Mouse (Mus musculus) CD4-positive helper T cell, adult 2 months (primary cell): ENCODE measurements around the gene Prkch.

Experiments used
- DNase-seq: peaks from one replicate; pipeline ENCODE4 v3.0.0-alpha.2; 2012; ENCODE audit warnings: low read depth, missing footprints, low spot score

Prkch gene

DNA sequence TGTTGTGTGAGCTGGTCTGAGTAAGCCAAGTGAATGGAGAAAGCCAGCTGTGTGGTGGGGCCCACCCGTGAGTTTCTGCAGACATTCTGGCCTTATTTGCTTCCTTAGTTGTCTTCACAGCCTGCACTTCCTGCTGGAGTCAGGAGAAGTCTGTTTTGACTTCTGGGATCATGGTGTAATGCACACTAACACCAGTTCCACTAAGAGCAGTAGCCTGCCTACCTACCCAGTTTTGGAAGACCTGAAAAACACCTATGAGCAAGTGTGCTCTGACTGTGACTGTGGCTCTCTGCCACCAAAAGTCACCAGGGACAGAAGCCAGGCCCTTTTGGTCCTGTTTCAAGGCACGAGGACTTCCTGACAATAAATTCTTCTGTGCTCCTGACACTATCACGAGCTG lies 216.3 kb downstream of the Prkch start:
- DNase-seq: no peak

DNA sequence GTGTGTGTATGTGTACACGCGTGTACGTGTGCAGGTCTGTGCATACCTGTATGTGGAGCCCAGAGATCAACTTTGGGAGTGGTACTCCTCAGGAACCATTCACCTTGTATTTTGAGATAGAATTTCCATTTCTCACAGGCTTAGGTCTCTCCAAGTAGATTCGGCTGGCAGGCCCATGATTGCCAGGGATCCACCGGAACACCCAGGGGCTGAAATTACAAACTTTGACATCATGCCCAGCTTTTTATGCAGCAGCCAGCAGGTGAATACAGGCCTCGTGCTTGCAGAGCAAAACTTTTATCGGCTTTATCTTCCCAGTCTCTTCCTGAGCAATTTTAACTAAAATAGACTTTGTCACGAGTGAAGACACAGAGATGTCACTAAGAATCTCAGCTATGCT lies 217.2 kb downstream of the Prkch start:
- DNase-seq: no peak

- DNase-seq: no peak
Measured at GRCm38 (mm10) chr12:73802379-73803057, 217.9 kb downstream of the Prkch start.

DNA sequence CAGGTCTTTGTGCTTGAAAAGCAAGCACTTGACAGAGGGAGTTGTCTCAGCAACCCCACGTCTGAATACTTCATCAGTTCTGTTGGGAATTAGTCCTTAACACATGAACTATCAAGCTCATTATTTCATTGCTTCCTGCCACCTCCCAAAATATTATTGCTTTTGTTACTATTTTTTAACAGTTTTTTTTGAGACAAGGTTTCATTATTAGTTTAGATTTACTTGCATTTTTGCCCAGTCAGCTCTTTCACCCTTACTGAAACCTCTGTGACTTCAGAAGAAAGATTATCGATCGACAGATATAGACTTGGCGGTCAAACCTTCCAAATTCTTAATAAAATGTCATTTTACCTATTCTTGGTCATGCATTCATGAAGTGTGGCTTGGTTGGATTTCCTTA lies 219.3 kb downstream of the Prkch start:
- no peak for DNase-seq

DNA sequence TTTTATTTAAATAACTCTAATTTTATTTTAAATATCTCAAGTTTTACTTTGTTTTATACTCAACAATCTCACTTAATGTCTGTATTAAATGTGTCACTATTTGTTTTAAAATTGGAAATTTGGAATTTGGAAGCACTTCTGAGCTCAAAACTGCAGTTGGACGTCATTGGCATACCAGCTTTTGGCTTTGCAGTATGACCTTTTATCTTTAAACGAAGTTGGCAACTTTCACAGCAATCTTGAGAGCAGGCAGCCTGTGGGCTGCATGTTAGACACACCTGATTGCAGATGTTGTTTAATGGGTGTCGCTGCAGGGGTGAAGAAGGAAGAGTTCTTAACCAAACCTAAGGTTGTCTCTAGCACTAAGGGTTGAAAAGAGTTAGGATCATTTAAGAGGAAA lies 220.9 kb downstream of the Prkch start:
- no peak for DNase-seq

GRCm38 (mm10) chr12:73806003-73806402 lies 221.4 kb downstream of the Prkch start:
- no peak for DNase-seq

GRCm38 (mm10) chr12:73807228-73807627 lies 222.6 kb downstream of the Prkch start:
- no peak for DNase-seq

- DNase-seq: no peak
Measured at GRCm38 (mm10) chr12:73810041-73810795, 225.6 kb downstream of the Prkch start.

GRCm38 (mm10) chr12:73810903-73811302 lies 226.3 kb downstream of the Prkch start:
- no peak for DNase-seq

DNA sequence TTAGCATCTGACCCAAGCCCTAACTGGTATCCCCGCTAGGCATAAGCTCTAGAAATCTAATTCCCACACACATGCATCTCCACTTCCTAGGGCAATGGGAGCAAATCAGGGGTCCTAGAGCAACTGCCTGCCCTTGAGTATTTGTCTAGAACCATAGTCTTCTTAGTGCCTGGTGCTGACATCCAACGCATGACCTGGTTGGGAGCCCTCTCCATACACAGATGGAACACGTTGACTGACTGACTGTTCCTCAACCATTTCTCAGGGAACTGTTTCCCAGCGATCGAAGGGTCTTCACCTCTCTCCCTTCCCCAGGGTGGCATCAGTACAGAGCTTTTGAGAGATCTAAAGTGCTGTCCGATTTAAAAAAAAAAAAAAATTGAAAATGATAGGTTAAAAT lies 227.6 kb downstream of the Prkch start:
- no peak for DNase-seq

- no peak for DNase-seq
Measured at GRCm38 (mm10) chr12:73813016-73813900, 228.7 kb downstream of the Prkch start.

- no peak for DNase-seq
Measured at GRCm38 (mm10) chr12:73814056-73814735, 229.6 kb downstream of the Prkch start.

- DNase-seq: no peak
Measured at GRCm38 (mm10) chr12:73814897-73815296, 230.3 kb downstream of the Prkch start.

DNA sequence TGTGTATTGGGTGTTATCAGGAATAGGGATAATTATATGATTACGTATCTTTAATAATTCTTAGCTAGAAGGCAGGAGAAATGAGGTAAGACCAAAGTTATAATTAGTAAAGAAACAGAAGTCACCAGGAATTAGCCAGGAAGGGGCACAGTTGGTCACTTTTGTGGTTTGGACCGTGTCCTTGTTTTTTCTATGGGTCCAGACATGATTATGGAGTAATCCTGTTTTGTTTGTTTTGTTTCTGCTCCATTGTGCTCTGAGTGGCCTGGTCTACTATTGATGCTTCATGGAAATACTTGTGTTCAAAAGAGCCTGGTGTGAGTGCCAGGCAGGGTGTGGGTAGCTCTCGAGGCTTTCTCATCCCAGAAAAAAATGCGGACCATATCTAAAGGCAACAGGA lies 230.9 kb downstream of the Prkch start:
- no peak for DNase-seq

DNA sequence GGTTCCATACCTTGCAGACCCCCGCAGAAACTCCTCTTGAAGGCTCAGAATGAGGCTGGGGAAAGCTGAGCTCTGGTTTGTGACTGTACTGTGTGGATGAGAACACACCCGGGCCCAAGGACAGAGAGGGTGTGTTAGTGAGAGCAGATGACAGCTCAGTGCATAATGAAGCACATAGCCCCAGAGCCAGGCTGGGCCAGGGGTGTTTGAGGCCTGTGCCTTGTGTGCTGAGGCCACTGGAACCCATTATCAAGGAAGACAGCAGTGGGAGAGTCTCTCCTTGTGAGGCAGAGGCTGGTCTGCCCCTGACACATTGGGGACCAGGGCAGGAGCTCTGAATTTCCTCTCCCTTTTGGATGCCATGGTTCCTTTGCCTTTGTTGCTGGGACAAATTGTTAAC lies 231.3 kb downstream of the Prkch start:
- DNase-seq: no peak

- DNase-seq: no peak
Measured at GRCm38 (mm10) chr12:73816866-73817265, 232.3 kb downstream of the Prkch start.

GRCm38 (mm10) chr12:73818801-73819200 lies 234.2 kb downstream of the Prkch start:
- DNase-seq: no peak

DNA sequence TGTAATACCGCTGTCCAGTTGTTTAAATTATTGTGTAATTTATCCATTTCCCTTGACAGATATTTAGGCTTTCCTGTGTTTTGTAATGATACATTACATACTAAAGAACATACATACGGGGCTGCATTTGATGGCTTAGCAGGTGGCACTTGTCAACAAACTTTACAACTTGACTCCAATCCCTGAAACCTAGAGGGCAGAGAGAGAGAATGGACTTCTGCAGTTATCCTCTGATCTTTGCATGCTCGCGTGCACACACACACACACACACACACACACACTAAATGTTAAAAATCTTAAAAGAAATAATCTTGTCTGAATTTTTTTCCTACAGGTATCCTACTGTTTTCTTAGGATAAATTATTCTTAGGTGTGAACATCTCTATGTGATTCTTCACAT lies 236.6 kb downstream of the Prkch start:
- DNase-seq: no peak

DNA sequence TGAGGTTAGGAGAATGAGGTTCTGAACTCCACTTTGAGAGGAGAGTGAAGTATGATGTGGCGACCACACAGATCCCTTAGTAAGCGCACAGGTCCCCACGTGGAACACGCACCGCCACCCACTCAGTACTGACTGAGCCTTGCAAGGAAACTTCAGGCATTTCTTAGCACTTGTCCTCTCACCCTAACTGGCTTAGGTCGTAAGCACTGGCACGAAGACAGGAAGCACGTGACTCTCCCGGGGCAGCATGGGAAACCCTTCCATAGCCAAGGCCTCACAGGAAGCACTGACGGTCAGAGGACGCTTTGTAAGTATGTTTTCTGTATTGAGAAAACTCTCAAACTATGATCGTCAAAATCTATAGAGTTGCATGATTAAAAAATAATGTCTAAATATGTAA lies 237.7 kb downstream of the Prkch start:
- no peak for DNase-seq

DNA sequence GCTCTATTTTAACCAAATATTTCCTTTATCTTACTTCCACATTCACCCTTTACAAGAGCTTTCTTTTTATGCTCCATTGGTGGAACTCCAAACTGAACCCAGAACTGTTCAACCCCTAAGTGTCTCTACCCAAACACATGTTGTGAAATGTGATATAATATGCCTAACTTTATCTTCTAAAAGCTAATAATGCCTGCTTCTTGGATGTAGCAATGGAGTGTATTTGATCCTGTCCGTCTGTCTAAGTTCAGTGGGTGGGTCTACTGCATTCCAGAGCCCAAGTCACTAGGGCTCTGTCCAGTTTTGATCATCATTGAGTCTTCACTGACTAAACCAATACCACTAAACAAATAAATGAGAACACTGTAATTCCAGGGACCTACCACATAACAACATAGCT lies 240.2 kb downstream of the Prkch start:
- DNase-seq: no peak
